Mouse (Mus musculus) stomach, embryonic 15.5 days (tissue): ENCODE results near the gene Plk3. TPM values are rescaled to one million over a fixed set of nuclear protein-coding genes. Genes with fewer than 3 reads are reported as not detected.
A peak's percentile ranks its signal among the peaks of the same experiment; 100 is the strongest.

Source experiments
- ATAC-seq: fragments of 200-750 bp; cut with Nextera tagmentation; 2 replicates; pipeline ENCODE4 v1.8.0; 2017; ENCODE audit warnings: low read depth, moderate number of reproducible peaks, moderate TSS enrichment; ENCODE audit not compliant: insufficient read depth, low FRiP score
- H3K27ac ChIP-seq: fragments of 300-500 bp; sonication (generic); 2 replicates; pipeline ENCODE4 v1.5.1; 2015; ENCODE audit warnings: mild to moderate bottlenecking, inconsistent platforms
- H3K27me3 ChIP-seq: fragments of 300-500 bp; sonication (generic); replicated peaks from 2 replicates; pipeline ENCODE4 v1.6.1; 2015; ENCODE audit warnings: inconsistent platforms
- H3K36me3 ChIP-seq: fragments of 300-500 bp; sonication (generic); 2 replicates; pipeline ENCODE4 v1.6.1; 2015; ENCODE audit warnings: inconsistent platforms
- H3K4me1 ChIP-seq: fragments of 300-500 bp; sonication (generic); 2 replicates; pipeline ENCODE4 v1.6.1; 2015; ENCODE audit warnings: inconsistent platforms
- H3K4me2 ChIP-seq: fragments of 300-500 bp; sonication (generic); 2 replicates; pipeline ENCODE4 v1.6.1; 2015; ENCODE audit warnings: mild to moderate bottlenecking, inconsistent platforms
- H3K4me3 ChIP-seq: fragments of 300-500 bp; sonication (generic); replicated peaks from 2 replicates; pipeline ENCODE4 v1.5.1; 2015; ENCODE audit warnings: inconsistent platforms
- H3K9ac ChIP-seq: fragments of 300-500 bp; sonication (generic); 2 replicates; pipeline ENCODE4 v1.6.1; 2015; ENCODE audit warnings: inconsistent platforms
- H3K9me3 ChIP-seq: fragments of 300-500 bp; sonication (generic); 2 replicates; pipeline ENCODE4 v1.6.1; 2016; ENCODE audit warnings: inconsistent platforms
- WGBS: fragments of 180-500 bp; shearing (Covaris S2); methylation state at CpG from one replicate; pipeline ENCODE4 v1.1.7; 2015; 5-methylcytosine and 5-hydroxymethylcytosine counted together
- polyA plus RNA-seq: library from polyadenylated mRNA; unstranded; fragments of >200 nt; fragmentation: Nextera tagmentation; extraction: Ambion mirVana; gene quantifications from 2 replicates; pipeline ENCODE4 v1.2.1, GENCODE M21; 2015

Plk3 gene
- polyA plus RNA-seq, 1 experiment from 2014 or later: 4.7 TPM

- Histone ChIP-seq H3K9ac (no peak overlapping the region), H3K27me3 (no peaks in the 10 kb centered on the region), H3K36me3 (peaks cover 34% of the 10 kb centered on the region), H3K27ac (0 out of 2 replicates have a peak overlapping the region, but pooled peaks have one; percentile 12), H3K4me3 (no peak overlapping the region), H3K9me3 (no peaks in the 10 kb centered on the region), H3K4me1 (peaks cover 22% of the 10 kb centered on the region; the same call in 1 of the 2 replicates), H3K4me2 (no peak overlapping the region)
- 89% methylated on average over 6 of the region's 6 CpGs for WGBS
- ATAC-seq: no peak
These were observed 16.5 kb upstream of the Plk3 start for GRCm38 (mm10) chr4:117150212-117150733.

- H3K27me3 ChIP-seq: no peaks in the 10 kb centered on the region
- H3K27ac ChIP-seq: 0 out of 2 replicates have a peak overlapping the region, but pooled peaks have one; percentile 12
- peaks cover 22% of the 10 kb centered on the region; the same call in 1 of the 2 replicates for H3K4me1 ChIP-seq
- H3K36me3 ChIP-seq: peaks cover 34% of the 10 kb centered on the region
- H3K4me2 ChIP-seq: no peak overlapping the region
- H3K9ac ChIP-seq: no peak overlapping the region
- no peak for ATAC-seq
- H3K4me3 ChIP-seq: no peak overlapping the region
- H3K9me3 ChIP-seq: no peaks in the 10 kb centered on the region
- WGBS: 65% methylated on average over 6 of the region's 6 CpGs
These were observed 15.8 kb upstream of the Plk3 start for GRCm38 (mm10) chr4:117149291-117150211.

GRCm38 (mm10) chr4:117148815-117149214 is 15.1 kb upstream of the Plk3 start:
- 65% methylated on average over 24 of the region's 24 CpGs for WGBS
- Histone ChIP-seq H3K36me3 (peaks cover 34% of the 10 kb centered on the region), H3K4me2 (no peak overlapping the region), H3K9me3 (no peaks in the 10 kb centered on the region), H3K27me3 (no peaks in the 10 kb centered on the region), H3K4me1 (peaks cover 16% of the 10 kb centered on the region; the same call in 1 of the 2 replicates), H3K27ac (no peak overlapping the region), H3K9ac (no peak overlapping the region), H3K4me3 (no peak overlapping the region)
- no peak for ATAC-seq

DNA sequence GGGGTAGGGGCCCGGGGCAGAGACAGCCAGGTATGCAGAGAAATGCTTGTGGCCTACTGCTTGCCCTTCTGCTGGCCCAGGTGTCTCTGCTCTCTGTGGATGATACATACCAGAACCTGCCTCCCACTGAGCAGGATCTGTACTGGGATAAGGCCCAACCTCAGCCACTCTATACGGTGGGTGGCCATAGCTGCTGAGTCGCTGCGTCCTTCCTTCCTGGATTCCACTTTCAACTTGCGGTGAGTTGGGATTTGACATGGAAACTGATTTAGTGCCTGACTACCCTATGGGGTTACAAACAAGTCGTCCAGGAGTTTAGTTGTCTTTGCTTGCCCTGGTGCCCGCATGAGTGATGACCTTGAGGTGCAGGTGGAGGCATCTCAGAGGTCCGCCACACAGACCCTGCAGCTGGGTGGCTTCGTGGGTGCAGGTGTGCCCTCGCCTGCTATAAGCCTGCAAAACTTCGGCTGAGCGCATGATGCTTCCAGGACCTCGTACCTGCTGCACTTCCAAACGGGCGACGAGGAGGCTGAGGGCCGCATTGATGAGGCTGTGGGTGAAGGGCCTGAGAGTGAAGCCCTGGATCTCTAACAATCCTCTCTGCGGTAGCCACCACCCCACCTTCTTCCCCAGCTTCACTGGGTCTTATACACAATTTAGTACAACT is 14.4 kb upstream of the Plk3 start:
- no peak overlapping the region for H3K4me3 ChIP-seq
- H3K4me1 ChIP-seq: peaks cover 11% of the 10 kb centered on the region; the same call in 1 of the 2 replicates
- H3K36me3 ChIP-seq: peaks cover 29% of the 10 kb centered on the region
- no peaks in the 10 kb centered on the region for H3K9me3 ChIP-seq
- no peak overlapping the region for H3K4me2 ChIP-seq
- no peak overlapping the region for H3K27ac ChIP-seq
- no peaks in the 10 kb centered on the region for H3K27me3 ChIP-seq
- ATAC-seq: no peak; the same call in 1 of the 2 replicates
- no peak overlapping the region for H3K9ac ChIP-seq
- 70% methylated on average over 18 of the region's 18 CpGs for WGBS

DNA sequence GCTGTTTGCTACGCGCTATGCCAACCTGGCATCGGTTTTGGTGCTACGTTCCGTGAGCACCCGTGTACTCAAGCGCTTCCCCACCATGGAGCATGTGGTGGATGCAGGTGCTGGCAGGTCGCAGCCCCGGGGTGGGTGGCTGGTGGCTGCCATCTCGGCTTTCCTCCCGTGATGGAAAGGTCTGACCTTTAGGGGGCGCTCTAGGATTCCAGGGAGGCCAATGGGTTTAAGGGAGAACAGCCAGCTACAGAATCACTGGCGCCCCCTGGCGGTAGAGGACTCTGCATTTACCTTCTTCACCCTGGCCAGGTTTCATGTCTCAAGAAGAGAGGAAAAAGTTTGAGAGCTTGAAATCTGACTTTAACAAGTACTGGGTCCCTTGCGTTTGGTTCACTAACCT is 12.4 kb upstream of the Plk3 start:
- whole genome bisulfite sequencing: 27% methylated on average over 15 of the region's 15 CpGs
- H3K9ac ChIP-seq: no peak overlapping the region
- H3K4me2 ChIP-seq: no peak overlapping the region
- no peak overlapping the region for H3K27ac ChIP-seq
- no peak overlapping the region for H3K4me3 ChIP-seq
- H3K27me3 ChIP-seq: no peaks in the 10 kb centered on the region
- H3K9me3 ChIP-seq: no peaks in the 10 kb centered on the region
- H3K36me3 ChIP-seq: peaks cover 12% of the 10 kb centered on the region
- ATAC-seq: no peak
- 0 out of 2 replicates have a peak, but pooled peaks cover 2% of the 10 kb centered on the region for H3K4me1 ChIP-seq

GRCm38 (mm10) chr4:117145248-117145647 is 11.5 kb upstream of the Plk3 start:
- WGBS: 85% methylated on average over 13 of the region's 13 CpGs
- H3K9ac ChIP-seq: no peak overlapping the region
- no peak for ATAC-seq
- H3K4me3 ChIP-seq: no peak overlapping the region
- no peaks in the 10 kb centered on the region for H3K9me3 ChIP-seq
- 0 out of 2 replicates have a peak, but pooled peaks cover under 1% of the 10 kb centered on the region for H3K4me1 ChIP-seq
- H3K27ac ChIP-seq: no peak overlapping the region
- peaks cover 3% of the 10 kb centered on the region; the same call in 1 of the 2 replicates for H3K36me3 ChIP-seq
- no peaks in the 10 kb centered on the region for H3K27me3 ChIP-seq
- H3K4me2 ChIP-seq: no peak overlapping the region

DNA sequence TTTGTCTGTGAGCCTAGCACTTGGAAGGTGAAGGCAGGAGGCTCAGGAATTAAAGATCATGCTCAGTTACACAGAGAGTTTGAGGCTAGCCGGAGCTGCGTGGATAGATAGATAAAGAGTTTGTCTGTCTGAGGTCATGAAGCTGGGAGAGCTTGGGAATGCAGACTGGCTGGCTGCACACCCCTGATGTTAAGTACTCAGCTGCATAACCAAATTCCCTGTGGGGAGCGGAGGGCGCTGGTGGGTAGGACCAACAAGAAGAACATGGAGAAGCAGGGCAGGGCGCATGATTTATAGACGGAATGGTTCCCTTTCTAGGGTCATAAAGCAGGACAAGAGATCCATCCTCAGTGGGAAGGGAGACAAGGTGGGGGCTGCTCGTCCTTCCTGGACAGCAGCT is 9.3 kb upstream of the Plk3 start:
- no peak for ATAC-seq
- 51% methylated on average over 7 of the region's 7 CpGs for WGBS

DNA sequence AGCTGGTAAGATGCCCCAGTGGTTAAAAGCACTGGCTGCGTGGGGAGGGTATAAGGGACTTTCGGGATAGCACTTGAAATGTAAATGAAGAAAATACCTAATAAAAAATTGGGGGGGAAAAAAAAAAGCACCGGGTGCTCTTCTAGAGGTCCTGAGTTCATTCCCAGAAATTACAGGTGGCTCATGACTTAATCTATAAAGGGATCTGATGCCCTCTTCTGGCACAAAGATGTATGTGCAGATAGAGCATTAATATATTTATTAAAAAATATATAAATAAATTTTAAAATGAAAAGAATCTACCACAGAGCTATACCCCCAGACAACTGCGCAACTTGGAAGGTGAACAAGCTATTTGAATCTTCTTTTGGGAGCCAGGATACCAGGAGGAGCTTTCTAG is 6.8 kb upstream of the Plk3 start:
- Histone ChIP-seq H3K4me3 (no peak overlapping the region), H3K27ac (no peak overlapping the region), H3K9ac (no peak overlapping the region), H3K4me2 (no peak overlapping the region), H3K27me3 (no peaks in the 10 kb centered on the region), H3K36me3 (no peaks in the 10 kb centered on the region), H3K4me1 (no peaks in the 10 kb centered on the region), H3K9me3 (no peaks in the 10 kb centered on the region)
- ATAC-seq: no peak
- WGBS: 40% methylated on average over 4 of the region's 4 CpGs

More for the DNA sequence above, 9.3 kb upstream of the Plk3 start:
- no peaks in the 10 kb centered on the region for H3K4me1 ChIP-seq
- no peaks in the 10 kb centered on the region for H3K9me3 ChIP-seq
- H3K36me3 ChIP-seq: no peaks in the 10 kb centered on the region
- no peak overlapping the region for H3K9ac ChIP-seq
- H3K4me2 ChIP-seq: no peak overlapping the region
- H3K27ac ChIP-seq: no peak overlapping the region
- no peak overlapping the region for H3K4me3 ChIP-seq
- no peaks in the 10 kb centered on the region for H3K27me3 ChIP-seq

DNA sequence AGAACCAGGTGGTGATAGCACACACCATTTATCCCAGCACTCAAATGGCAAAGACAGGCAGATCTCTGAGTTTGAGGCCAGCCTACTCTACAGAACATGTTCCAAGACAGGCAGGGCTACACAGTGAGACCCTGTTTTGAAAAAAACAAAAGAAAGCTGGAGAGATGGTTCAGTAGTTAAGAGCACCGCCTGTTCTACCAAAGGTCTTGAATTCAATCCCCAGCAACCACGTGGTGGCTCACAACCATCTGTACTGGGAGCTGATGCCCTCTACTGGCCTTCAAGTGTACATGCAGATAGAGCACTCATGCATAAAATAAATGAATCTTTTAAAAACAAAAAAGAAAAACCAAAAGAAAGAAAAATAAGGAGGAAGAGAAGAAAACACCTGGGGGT is 5.5 kb upstream of the Plk3 start:
- H3K27me3 ChIP-seq: no peaks in the 10 kb centered on the region
- WGBS: 0% methylated on average over 2 of the region's 2 CpGs
- no peak overlapping the region for H3K9ac ChIP-seq
- H3K4me1 ChIP-seq: peaks cover 4% of the 10 kb centered on the region; the same call in 1 of the 2 replicates
- no peak for ATAC-seq
- no peak overlapping the region for H3K27ac ChIP-seq
- no peak overlapping the region for H3K4me2 ChIP-seq
- no peaks in the 10 kb centered on the region for H3K36me3 ChIP-seq
- no peaks in the 10 kb centered on the region for H3K9me3 ChIP-seq
- no peak overlapping the region for H3K4me3 ChIP-seq

DNA sequence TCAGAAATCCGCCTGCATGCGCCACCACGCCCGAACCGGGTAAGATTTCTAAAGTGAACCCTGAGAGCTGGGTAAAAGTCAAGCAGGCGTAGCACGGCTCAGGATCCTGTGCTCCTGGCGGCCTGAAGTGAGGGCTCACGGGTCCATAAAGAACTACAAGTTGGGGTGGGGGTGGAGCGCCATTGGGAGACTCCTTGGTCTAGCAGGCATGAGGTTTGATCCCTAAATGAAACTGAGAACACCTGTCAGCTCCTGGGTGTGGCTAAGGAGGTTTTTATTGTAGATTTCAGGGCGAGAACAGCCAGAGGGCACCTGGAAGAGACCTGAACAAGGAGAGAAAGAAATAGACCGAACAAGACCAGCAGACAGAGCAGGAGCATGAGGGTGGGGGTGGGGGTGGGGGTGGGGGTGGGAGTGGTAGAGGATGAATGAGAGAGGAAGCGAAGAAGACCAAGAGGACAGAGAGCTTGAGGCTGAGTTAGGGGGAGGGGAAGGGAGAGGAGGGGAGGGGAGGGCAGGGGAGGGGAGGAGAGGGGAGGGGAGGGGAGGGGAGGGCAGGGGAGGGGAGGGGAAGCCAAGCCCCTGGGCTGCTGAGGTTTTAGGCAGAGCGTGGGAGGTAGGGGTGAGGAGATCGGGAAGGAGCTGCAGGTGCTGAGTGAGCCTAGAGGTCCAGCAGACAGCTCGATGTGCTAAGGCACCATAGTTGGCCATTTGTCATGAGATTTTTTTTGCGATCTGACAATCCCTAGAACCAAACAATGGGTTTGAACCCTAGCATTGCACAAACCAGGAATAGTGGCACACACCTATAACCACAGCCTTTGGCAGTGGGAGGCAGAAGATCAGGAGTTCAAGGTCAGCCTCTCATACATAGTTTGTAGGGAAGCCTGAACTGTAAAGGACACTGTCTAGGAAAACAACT is 4.8 kb upstream of the Plk3 start:
- no peak for ATAC-seq
- H3K9me3 ChIP-seq: no peaks in the 10 kb centered on the region
- no peak overlapping the region for H3K27ac ChIP-seq
- H3K9ac ChIP-seq: no peak overlapping the region
- H3K4me2 ChIP-seq: no peak overlapping the region
- H3K27me3 ChIP-seq: no peaks in the 10 kb centered on the region
- H3K36me3 ChIP-seq: no peaks in the 10 kb centered on the region
- H3K4me3 ChIP-seq: no peak overlapping the region
- WGBS: 64% methylated on average over 16 of the region's 17 CpGs
- peaks cover 6% of the 10 kb centered on the region; the same call in 1 of the 2 replicates for H3K4me1 ChIP-seq

GRCm38 (mm10) chr4:117136034-117136433 is 2.3 kb upstream of the Plk3 start:
- Histone ChIP-seq H3K4me1 (peaks cover 20% of the 10 kb centered on the region), H3K4me3 (no peak overlapping the region), H3K36me3 (no peaks in the 10 kb centered on the region), H3K9me3 (no peaks in the 10 kb centered on the region), H3K9ac (no peak overlapping the region), H3K4me2 (no peak overlapping the region), H3K27ac (peak overlapping the region; percentile 75; the same call in 1 of the 2 replicates), H3K27me3 (peaks cover 9% of the 10 kb centered on the region; the same call in 1 of the 2 replicates)
- ATAC-seq: peak; percentile 59
- 24% methylated on average over 8 of the region's 8 CpGs for WGBS
